Mouse (Mus musculus): ENCODE results near the gene 2310030G06Rik. TPM values are rescaled to one million over a fixed set of nuclear protein-coding genes. Genes with fewer than 3 reads are reported as not detected.
A peak's percentile ranks its signal among the peaks of the same experiment; 100 is the strongest.

2310030G06Rik gene
- polyA plus RNA-seq, 1 experiment, result 23.7 TPM

DNA sequence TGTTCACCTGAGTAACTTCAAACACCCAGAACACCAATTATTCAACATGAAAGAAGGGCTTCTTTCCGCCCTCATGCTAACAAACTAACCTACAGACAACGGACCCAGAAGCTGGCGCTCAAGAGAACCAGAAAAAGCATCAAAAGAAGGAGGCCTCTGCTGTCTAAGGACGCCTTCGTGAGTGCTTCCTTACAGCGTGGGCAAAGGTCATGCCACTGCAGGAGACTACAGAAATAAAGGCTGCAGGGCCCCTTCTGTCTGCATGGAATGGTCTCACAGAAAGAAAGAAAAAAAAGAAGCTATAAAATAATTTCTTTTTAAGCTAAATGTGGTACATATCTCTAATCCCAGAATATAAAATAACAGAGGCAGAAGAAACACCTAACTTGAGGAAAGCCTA lies 41.4 kb downstream of the 2310030G06Rik start:
- no peaks in the 10 kb centered on the region for H3K27me3 ChIP-seq (ENCODE audit: control insufficient read depth, insufficient read depth, low read length, poor library complexity, severe bottlenecking)
- TF ChIP-seq POLR2A (IDR thresholded peaks at IDR 0.05; ENCODE audit: insufficient read depth, low read length), result no peak
- no peak for TF ChIP-seq CTCF (IDR thresholded peaks at IDR 0.05; ENCODE audit: low read depth, low read length)
- no peak for TF ChIP-seq EP300 (IDR thresholded peaks at IDR 0.05; ENCODE audit: insufficient read depth, low read depth, low read length)
- H3K27ac ChIP-seq (ENCODE audit: insufficient read depth, low read length), result no peak overlapping the region
- no peaks in the 10 kb centered on the region for H3K9me3 ChIP-seq (replicated peaks; ENCODE audit: control insufficient read depth, insufficient read depth, low read length, poor library complexity, severe bottlenecking)
- H3K4me1 ChIP-seq (ENCODE audit: control insufficient read depth, insufficient read depth, low read length), result no peaks in the 10 kb centered on the region
- H3K9ac ChIP-seq (ENCODE audit: low read depth, poor library complexity, severe bottlenecking), result no peak overlapping the region
- H3K36me3 ChIP-seq (ENCODE audit: control insufficient read depth, insufficient read depth, low read length, poor library complexity, severe bottlenecking), result no peaks in the 10 kb centered on the region
- H3K4me3 ChIP-seq (ENCODE audit: low read depth, low read length), result no peak overlapping the region

DNA sequence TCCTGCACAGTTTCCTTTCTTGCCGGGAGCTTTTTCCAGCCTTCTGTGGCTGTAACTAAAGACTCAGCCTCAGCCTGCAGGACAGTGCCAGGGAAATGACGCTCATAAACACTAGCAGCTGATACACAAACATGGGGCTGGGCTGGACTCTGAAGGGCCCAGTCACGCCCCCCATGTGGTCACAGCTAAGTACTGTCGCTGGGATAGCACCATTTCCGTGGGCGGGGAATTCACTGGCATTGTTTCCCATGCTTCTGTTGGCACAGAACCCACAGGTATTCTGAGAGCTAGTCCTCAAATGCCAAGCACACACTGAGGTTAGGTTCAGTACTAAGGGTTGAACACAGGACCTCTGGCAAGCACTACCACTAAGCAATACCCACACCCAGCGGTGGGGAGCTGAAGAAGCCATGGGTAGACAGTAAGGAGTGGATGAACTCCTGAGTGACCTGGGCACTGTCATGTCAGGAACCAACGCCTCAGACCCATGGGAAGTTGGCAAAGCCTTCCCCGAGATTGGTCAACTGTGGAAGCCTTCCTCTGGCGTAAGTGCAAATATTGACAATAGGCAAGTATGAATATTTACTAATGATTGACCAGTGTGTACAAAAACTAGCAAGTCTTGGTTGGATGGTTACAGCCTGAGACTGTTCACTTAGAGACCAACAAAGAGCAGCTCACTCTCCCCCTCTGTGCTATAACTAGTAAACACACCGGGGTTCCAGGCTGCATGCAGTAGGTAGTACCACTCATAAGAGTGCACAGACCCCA lies 45.2 kb downstream of the 2310030G06Rik start:
- TF ChIP-seq EP300 (IDR thresholded peaks at IDR 0.05; ENCODE audit: insufficient read depth, low read depth, low read length), result no peak
- TF ChIP-seq CTCF (IDR thresholded peaks at IDR 0.05; ENCODE audit: low read depth, low read length), result no peak
- no peak for TF ChIP-seq POLR2A (IDR thresholded peaks at IDR 0.05; ENCODE audit: insufficient read depth, low read length)
- Histone ChIP-seq H3K27me3 (ENCODE audit: control insufficient read depth, insufficient read depth, low read length, poor library complexity, severe bottlenecking) (0 out of 2 replicates have a peak, but pooled peaks cover 3% of the 10 kb centered on the region), H3K36me3 (ENCODE audit: control insufficient read depth, insufficient read depth, low read length, poor library complexity, severe bottlenecking) (no peaks in the 10 kb centered on the region)

DNA sequence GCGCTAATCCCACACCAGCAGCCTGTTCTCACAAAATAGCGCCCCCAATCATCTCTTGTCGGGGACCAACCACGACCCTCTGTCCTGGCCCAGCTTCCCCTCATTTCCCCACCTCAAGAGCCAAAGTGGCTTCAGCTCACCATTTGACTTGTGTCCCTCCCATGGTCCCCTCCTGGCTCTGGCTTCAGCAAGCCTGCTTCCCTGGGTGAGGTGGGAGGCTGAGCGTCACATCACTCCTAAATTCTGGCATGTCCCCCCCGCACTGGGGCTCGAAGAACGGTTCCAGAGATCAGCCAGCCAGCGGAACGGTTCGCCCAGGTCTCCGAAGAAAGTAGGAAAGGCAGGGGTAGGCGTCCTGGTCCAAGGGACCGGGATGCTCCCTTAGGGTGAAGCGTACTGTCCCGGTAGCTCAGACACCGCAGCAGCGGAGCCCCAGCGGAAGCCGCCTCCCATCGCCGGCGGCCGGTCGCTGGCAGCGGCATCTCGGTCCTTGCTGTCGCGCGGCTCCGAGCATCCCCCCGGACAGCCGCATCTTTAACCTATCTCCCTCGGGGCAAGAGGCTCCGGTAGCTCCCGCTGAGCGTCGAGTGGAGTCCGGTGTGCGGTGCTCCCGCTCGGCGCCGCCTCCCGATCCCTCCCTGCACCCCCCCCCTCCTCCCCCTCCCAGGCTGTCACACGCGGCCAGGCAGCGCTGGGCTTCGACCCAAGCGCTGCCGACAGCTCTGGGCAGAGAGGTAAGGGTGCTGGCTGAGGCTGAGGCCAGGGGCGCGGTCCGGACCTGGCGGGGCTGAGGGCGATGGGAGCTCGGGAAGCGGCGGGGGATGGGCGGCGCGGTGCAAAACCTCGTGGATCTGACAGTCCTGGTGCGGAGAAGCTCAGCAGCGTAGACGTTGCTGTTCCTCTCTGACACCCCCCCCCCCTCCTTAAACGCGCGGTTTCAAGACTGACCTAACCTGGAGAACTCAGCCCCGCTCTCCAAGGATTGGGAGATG lies 47.6 kb downstream of the 2310030G06Rik start:
- H3K27me3 ChIP-seq (ENCODE audit: control insufficient read depth, insufficient read depth, low read length, poor library complexity, severe bottlenecking), result 0 out of 2 replicates have a peak, but pooled peaks cover 3% of the 10 kb centered on the region
- TF ChIP-seq CTCF (IDR thresholded peaks at IDR 0.05; ENCODE audit: low read depth, low read length) (no peak), POLR2A (IDR thresholded peaks at IDR 0.05; ENCODE audit: insufficient read depth, low read length) (no peak), EP300 (IDR thresholded peaks at IDR 0.05; ENCODE audit: insufficient read depth, low read depth, low read length) (no peak)
- no peaks in the 10 kb centered on the region for H3K9me3 ChIP-seq (replicated peaks; ENCODE audit: control insufficient read depth, insufficient read depth, low read length, poor library complexity, severe bottlenecking)
- H3K9ac ChIP-seq (ENCODE audit: low read depth, poor library complexity, severe bottlenecking), result peak overlapping the region; percentile 24
- no peaks in the 10 kb centered on the region for H3K36me3 ChIP-seq (ENCODE audit: control insufficient read depth, insufficient read depth, low read length, poor library complexity, severe bottlenecking)
- peak overlapping the region; percentile 58 for H3K4me3 ChIP-seq (ENCODE audit: low read depth, low read length)
- no peak overlapping the region for H3K27ac ChIP-seq (ENCODE audit: insufficient read depth, low read length)
- H3K4me1 ChIP-seq (ENCODE audit: control insufficient read depth, insufficient read depth, low read length), result peaks cover 1% of the 10 kb centered on the region

More for the DNA sequence above, 45.2 kb downstream of the 2310030G06Rik start:
- Histone ChIP-seq H3K4me3 (ENCODE audit: low read depth, low read length) (no peak overlapping the region), H3K4me1 (ENCODE audit: control insufficient read depth, insufficient read depth, low read length) (peaks cover 1% of the 10 kb centered on the region), H3K9ac (ENCODE audit: low read depth, poor library complexity, severe bottlenecking) (no peak overlapping the region), H3K27ac (ENCODE audit: insufficient read depth, low read length) (no peak overlapping the region), H3K9me3 (replicated peaks; ENCODE audit: control insufficient read depth, insufficient read depth, low read length, poor library complexity, severe bottlenecking) (no peaks in the 10 kb centered on the region)

DNA sequence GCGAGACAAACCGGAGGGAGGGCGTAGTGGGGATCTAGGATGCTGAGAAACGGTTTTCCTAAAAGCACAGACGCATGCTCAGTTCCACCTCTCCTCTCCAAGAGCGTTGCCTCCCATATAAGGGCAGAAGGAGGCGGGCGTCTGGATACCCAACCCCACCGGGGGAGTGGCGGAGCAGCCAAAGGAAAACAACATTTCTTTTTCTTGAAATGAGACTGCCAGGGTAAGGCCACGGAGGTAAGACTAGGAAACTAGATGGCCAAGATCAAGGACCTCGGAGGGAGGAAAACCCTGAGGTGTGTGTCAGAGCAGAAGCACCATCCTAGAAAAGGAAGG lies 48.7 kb downstream of the 2310030G06Rik start:
- H3K4me3 ChIP-seq (ENCODE audit: low read depth, low read length), result peak overlapping the region; percentile 63
- TF ChIP-seq CTCF (IDR thresholded peaks at IDR 0.05; ENCODE audit: low read depth, low read length) (no peak), EP300 (IDR thresholded peaks at IDR 0.05; ENCODE audit: insufficient read depth, low read depth, low read length) (no peak), POLR2A (IDR thresholded peaks at IDR 0.05; ENCODE audit: insufficient read depth, low read length) (no peak)
- H3K27ac ChIP-seq (ENCODE audit: insufficient read depth, low read length), result no peak overlapping the region
- peaks cover 4% of the 10 kb centered on the region for H3K4me1 ChIP-seq (ENCODE audit: control insufficient read depth, insufficient read depth, low read length)
- H3K9ac ChIP-seq (ENCODE audit: low read depth, poor library complexity, severe bottlenecking), result no peak overlapping the region
- no peaks in the 10 kb centered on the region for H3K36me3 ChIP-seq (ENCODE audit: control insufficient read depth, insufficient read depth, low read length, poor library complexity, severe bottlenecking)
- no peaks in the 10 kb centered on the region for H3K9me3 ChIP-seq (replicated peaks; ENCODE audit: control insufficient read depth, insufficient read depth, low read length, poor library complexity, severe bottlenecking)
- 0 out of 2 replicates have a peak, but pooled peaks cover 3% of the 10 kb centered on the region for H3K27me3 ChIP-seq (ENCODE audit: control insufficient read depth, insufficient read depth, low read length, poor library complexity, severe bottlenecking)

DNA sequence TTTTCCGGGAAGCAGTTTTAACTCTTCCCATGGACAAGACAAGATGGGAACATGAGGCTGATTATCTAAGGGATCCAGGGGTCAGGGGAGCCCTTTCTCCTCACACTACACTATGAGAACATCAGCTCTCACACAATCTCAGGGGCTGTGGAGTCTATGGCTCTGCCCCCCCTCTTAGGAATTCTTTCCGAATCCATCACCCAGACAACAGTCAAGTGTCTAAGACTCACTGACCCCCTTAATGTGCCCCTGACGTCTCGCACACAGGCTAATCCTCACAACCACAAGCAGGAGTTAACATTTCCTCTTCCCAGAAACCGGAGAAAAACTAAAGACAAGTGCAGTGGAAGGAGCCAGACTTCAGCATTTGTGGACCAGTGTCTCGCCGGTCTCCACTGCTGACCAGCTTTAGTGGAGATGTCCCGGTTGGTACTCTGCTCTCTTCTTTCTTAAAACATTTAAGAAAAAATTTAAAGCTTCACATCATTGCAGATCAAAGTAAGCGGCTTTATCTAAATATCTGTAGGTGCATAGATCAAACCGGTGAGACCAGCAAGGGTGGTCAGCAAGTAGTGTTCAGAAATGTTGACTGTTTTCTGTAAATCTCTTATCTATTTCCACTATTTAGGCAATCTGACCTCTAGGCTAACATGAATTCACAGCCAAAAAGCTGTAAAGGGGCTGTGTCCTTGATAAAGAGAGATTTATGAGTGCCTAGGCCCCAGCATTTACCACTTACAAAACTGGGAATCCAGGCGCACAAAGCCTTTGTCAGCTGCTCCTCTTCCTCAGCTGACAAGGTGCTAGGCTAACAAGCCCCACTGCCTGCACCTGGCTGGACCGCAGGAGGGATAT lies 49.3 kb downstream of the 2310030G06Rik start:
- H3K27ac ChIP-seq (ENCODE audit: insufficient read depth, low read length), result no peak overlapping the region

More for the DNA sequence above, 49.3 kb downstream of the 2310030G06Rik start:
- Histone ChIP-seq H3K9ac (ENCODE audit: low read depth, poor library complexity, severe bottlenecking) (no peak overlapping the region), H3K27me3 (ENCODE audit: control insufficient read depth, insufficient read depth, low read length, poor library complexity, severe bottlenecking) (0 out of 2 replicates have a peak, but pooled peaks cover 3% of the 10 kb centered on the region), H3K4me3 (ENCODE audit: low read depth, low read length) (peak overlapping the region; percentile 63), H3K4me1 (ENCODE audit: control insufficient read depth, insufficient read depth, low read length) (peaks cover 4% of the 10 kb centered on the region), H3K9me3 (replicated peaks; ENCODE audit: control insufficient read depth, insufficient read depth, low read length, poor library complexity, severe bottlenecking) (no peaks in the 10 kb centered on the region), H3K36me3 (ENCODE audit: control insufficient read depth, insufficient read depth, low read length, poor library complexity, severe bottlenecking) (no peaks in the 10 kb centered on the region)
- TF ChIP-seq EP300 (IDR thresholded peaks at IDR 0.05; ENCODE audit: insufficient read depth, low read depth, low read length) (no peak), POLR2A (IDR thresholded peaks at IDR 0.05; ENCODE audit: insufficient read depth, low read length) (no peak), CTCF (IDR thresholded peaks at IDR 0.05; ENCODE audit: low read depth, low read length) (no peak)

All from ES-Bruce4 (cell line).